Mouse (Mus musculus): ENCODE data around the gene Galnt15. TPM values are rescaled to one million over a fixed set of nuclear protein-coding genes. Genes with fewer than 3 reads are reported as not detected.

Gene Galnt15
- polyA plus RNA-seq (2017; shearing (Covaris generic)) = under 1 TPM in 1 of 2 experiments, not detected in 1; 0.07 TPM

DNA sequence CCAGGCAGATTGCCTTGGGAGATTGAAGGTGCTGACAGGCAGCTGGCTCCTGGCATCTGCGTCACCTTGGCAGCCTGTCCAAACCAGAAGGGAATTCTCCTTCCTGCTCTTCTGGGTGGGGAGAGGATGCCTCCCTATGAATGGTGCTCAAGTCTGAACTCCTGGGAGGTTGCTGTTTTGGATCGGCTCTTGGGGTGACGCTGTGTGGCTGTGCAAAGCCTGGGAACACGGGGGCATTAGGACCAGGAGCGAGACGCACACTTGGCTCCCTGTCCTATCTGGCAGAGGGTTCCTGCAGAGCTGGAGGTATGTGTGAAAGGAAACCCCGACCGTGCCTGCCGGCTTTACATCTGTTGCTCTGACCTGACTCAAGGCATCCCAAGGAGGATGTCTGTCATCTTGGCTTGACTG, at the start of gene Galnt15:
Gene Galnt15, plus strand, starts transcription at position 309 of the 411 bp plus-strand sequence.

DNA sequence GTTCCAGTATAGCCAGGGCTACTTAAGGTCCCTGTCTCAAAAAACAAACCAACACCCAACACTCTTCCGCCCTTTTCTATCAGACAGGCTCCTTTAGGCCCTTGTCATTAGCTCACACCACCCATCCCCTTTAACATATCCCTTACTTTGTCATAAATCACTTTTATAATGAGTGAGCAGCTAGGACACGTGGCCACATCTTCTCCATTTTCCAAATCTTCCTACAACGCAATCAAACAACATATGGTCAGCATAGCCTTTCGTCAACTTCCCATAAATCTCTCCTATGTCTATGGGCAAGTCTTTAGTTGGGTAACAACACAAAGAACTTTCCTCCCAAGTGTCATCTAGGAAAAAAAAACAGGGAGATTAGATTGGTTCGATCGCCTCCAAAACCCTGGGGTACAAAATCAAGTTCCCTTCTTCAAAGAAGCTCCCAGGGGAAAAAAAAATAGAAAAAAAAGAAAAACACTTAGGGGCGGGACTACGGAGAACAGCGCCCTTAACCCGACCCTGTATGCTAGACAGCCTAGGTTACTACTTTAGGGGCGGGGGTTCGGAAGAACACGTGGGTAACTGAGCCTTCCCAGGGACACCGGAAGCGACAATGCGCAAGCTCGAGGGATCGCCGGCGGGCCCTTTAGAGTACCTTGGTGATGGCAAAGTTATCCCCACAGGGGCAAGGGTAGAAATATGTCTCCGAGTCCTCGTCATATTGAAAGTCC, 56.1 kb downstream of the Galnt15 start, which contains the start of gene Oxnad1:
Gene Oxnad1, plus strand, starts transcription at position 614 of the 725 bp plus-strand sequence.

DNA sequence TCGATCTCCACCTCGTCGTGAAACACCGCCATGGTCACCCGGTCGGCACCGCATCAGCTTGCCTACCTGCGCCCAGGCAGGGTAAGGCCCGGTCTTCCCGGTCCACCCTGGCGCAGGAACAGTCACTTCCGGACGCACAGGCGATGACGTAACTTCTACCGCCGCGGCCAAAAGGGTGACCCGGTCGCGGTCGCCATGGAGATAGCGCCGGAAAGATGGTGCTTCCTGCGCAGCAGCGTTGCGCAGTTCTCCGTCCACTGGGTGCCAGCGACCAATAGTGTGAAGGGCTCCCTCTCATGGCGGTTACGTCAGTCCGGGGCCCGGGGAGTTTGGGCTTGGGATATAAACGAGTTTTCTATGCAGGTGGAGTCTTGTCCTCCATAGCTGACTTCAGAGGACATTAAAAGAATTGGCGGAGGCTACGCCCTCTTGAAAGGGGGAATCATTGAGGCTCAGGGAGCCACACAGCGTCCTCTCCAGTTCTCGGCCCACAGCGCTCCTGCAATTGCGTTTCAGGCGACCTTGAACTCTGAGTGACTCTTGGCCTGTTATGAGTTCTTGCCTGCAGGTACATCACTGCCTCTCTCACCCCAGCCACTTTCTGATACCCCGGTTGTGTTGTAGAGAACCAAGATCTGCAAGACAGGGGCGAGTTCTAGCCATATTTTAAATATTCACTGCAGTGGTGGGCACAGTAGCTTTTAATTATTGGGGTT, 56.9 kb downstream of the Galnt15 start, which contains the start of gene Dph3:
Gene Dph3, minus strand, starts transcription at position 244 of the 716 bp plus-strand sequence.

Other genes with a start within 250 kb of the Galnt15 start
- gene Ankrd28, start 198.3 kb upstream of the Galnt15 start, polyA plus RNA-seq (2017; shearing (Covaris generic)) = 10 to 100 TPM in 1 of 2 experiments, 1 to 10 TPM in 1; 8.4 to 12.0 TPM
- gene Oxnad1, start 56.4 kb downstream of the Galnt15 start, polyA plus RNA-seq (2017; shearing (Covaris generic)) = 10 to 100 TPM in 1 of 2 experiments, 1 to 10 TPM in 1; 8.4 to 13.5 TPM
- 10 to 100 TPM; 85.3 to 92.2 TPM for gene Dph3, start 56.7 kb downstream of the Galnt15 start, polyA plus RNA-seq (2017; shearing (Covaris generic))
- gene Msmb, start 113.0 kb downstream of the Galnt15 start, polyA plus RNA-seq (2017; shearing (Covaris generic)) = not detected
- gene Ncoa4, start 130.9 kb downstream of the Galnt15 start, polyA plus RNA-seq (2017; shearing (Covaris generic)) = 10 to 100 TPM; 79.2 to 79.7 TPM
- 100 to 1,000 TPM; 107 to 148 TPM for gene Timm23, start 172.9 kb downstream of the Galnt15 start, polyA plus RNA-seq (2017; shearing (Covaris generic))
- 10 to 100 TPM; 62.1 to 80.3 TPM for gene Parg, start 173.0 kb downstream of the Galnt15 start, polyA plus RNA-seq (2017; shearing (Covaris generic))

Data from activated CD4-positive, CD25-positive, alpha-beta regulatory T cell (primary cell).